Mouse (Mus musculus) heart, adult 2 months (tissue): ENCODE measurements at regions not wholly inside any gene's neighbourhood (a gene's known extent, or its start where the extent isn't known, plus 50 kb on each side); places are given as distances from the start of the nearest gene placed in this dataset.

ENCODE experiments used
- DNase-seq, 2 experiments: peaks; one replicate each; pipeline ENCODE4 v3.0.0; 2021
- H3K27ac ChIP-seq: fragments of 200-600 bp; 2 replicates; pipeline ENCODE4 v1.8.1; 2022
- H3K27me3 ChIP-seq: fragments of 200-500 bp; 2 replicates; pipeline ENCODE4 v1.6.1; 2012; ENCODE audit warnings: mild to moderate bottlenecking, low read length, inconsistent platforms, mixed read lengths; ENCODE audit not compliant: control insufficient read depth, insufficient read depth
- H3K36me3 ChIP-seq: fragments of 200-500 bp; 2 replicates; pipeline ENCODE4 v1.6.1; 2012; ENCODE audit warnings: low read length, inconsistent platforms; ENCODE audit not compliant: control insufficient read depth, insufficient read depth
- H3K4me1 ChIP-seq: fragments of 200-500 bp; 2 replicates; pipeline ENCODE4 v1.6.1; 2011; ENCODE audit warnings: low read length; ENCODE audit not compliant: control insufficient read depth, insufficient read depth
- H3K4me3 ChIP-seq: fragments of 200-600 bp; 2 replicates; pipeline ENCODE4 v1.8.1; 2022
- H3K79me2 ChIP-seq: fragments of 200-500 bp; replicated peaks from 2 replicates; pipeline ENCODE4 v1.6.1; 2012; ENCODE audit warnings: mild to moderate bottlenecking, inconsistent platforms, low read length, moderate library complexity, mixed read lengths; ENCODE audit not compliant: control insufficient read depth, insufficient read depth
- H3K9ac ChIP-seq: fragments of 200-500 bp; 2 replicates; pipeline ENCODE4 v1.6.1; 2012; ENCODE audit warnings: low read depth, mild to moderate bottlenecking, control low read depth, inconsistent platforms, low read length, mixed read lengths
- CTCF ChIP-seq: fragments of 200-600 bp; IDR thresholded peaks from 2 replicates; pipeline ENCODE4 v1.8.1; 2022; ENCODE audit warnings: antibody characterized with exemption, mild to moderate bottlenecking, moderate library complexity
- EP300 ChIP-seq: fragments of 200-500 bp; IDR thresholded peaks from 2 replicates; pipeline ENCODE4 v1.6.1; 2011; ENCODE audit warnings: low read depth, low read length, control low read depth; ENCODE audit not compliant: insufficient read depth
- POLR2A ChIP-seq: fragments of 200-500 bp; IDR thresholded peaks from 2 replicates; pipeline ENCODE4 v1.6.1; 2011; ENCODE audit warnings: mild to moderate bottlenecking, low read depth, low read length, control low read depth; ENCODE audit not compliant: insufficient read depth
- WGBS: fragments of 180-500 bp; shearing (Covaris S2); methylation state at CpG from one replicate; pipeline ENCODE4 v1.1.7; 2018; 5-methylcytosine and 5-hydroxymethylcytosine counted together
- intact Hi-C: fragments of 180-260 bp; cut with DNase I; formaldehyde crosslinking; loops from one replicate; pipeline ENCODE4 v1.15.1; 2025

DNA sequence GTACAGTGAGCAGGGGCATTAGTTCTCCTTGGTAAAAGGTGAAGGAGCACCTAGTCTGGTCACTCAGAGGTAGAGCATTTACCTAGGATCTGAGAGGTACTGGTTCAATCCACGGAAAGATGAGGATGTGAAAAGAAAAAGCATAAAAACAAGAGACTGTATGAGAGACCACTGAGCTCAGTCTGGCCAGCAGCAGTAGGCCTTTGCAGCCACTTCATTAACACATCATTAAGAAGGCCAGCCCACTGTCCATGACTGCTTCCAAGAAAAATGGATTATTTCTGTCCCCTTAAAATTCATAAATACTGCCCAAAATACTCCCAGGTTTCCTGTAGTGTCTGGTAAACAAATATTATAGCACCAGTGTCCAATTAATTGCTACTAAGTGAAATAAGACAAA is 499.3 kb upstream of the 4930578C19Rik start:
- Histone ChIP-seq H3K27me3 (no peaks in the 10 kb centered on the region), H3K79me2 (no peaks in the 10 kb centered on the region), H3K4me1 (no peaks in the 10 kb centered on the region), H3K27ac (no peak overlapping the region), H3K4me3 (no peak overlapping the region), H3K9ac (no peak overlapping the region), H3K36me3 (no peaks in the 10 kb centered on the region)
- TF ChIP-seq CTCF = no peak
- no peak for TF ChIP-seq EP300
- no peak for TF ChIP-seq POLR2A
- intact Hi-C loops = no loop called here
- WGBS = 52% methylated on average over 1 of the region's 1 CpGs
- no peak for DNase-seq

DNA sequence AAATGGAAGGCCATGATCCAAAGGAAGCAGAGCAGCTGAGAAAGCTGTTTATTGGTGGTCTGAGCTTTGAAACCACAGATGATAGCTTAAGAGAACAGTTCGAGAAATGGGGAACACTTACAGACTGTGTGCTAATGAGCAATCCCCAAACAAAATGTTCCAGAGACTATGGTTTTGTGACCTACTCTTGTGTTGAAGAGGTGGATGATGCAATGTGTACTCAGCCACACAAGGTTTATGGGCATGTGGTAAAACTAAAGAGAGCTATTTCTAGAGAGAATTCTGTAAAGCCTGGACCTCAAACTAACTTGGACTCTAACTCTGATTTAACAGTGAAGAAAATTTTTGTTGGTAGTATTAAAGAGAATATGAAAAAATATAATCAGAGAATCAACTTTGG is 481.4 kb upstream of the 4930578C19Rik start:
- no peak for TF ChIP-seq EP300
- no peak for TF ChIP-seq CTCF
- no peak for TF ChIP-seq POLR2A
- 58% methylated on average over 1 of the region's 1 CpGs for WGBS
- DNase-seq = no peak

DNA sequence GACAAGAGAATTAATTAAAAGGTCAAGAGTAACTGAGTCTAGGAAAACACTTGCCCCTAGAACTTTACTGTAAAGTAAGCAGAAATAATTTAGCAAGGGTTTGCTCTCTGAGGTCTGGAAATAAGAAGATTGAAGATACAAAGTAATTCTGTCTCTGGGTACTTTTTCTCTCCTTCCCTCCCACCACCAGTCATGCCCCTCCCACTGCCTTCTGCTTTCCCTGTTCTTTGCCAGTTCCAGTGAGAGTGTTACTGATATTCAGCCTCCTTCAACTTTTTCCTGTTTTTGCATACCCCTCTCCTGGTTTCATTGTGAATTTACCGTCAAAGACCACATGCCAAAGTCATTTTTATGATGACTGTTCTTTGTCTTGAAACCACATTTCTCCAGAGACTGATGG is 472.1 kb upstream of the 4930578C19Rik start:
- Histone ChIP-seq H3K27me3 (no peaks in the 10 kb centered on the region), H3K36me3 (no peaks in the 10 kb centered on the region), H3K4me3 (no peak overlapping the region), H3K9ac (no peak overlapping the region), H3K27ac (no peak overlapping the region), H3K4me1 (no peaks in the 10 kb centered on the region), H3K79me2 (no peaks in the 10 kb centered on the region)
- intact Hi-C loops = no loop called here
- WGBS = 31% methylated on average over 1 of the region's 1 CpGs
- TF ChIP-seq CTCF (no peak), EP300 (no peak), POLR2A (no peak)
- no peak for DNase-seq

More for the DNA sequence above, 481.4 kb upstream of the 4930578C19Rik start:
- Histone ChIP-seq H3K36me3 (no peaks in the 10 kb centered on the region), H3K27me3 (no peaks in the 10 kb centered on the region), H3K9ac (no peak overlapping the region), H3K4me3 (no peak overlapping the region), H3K4me1 (no peaks in the 10 kb centered on the region), H3K79me2 (no peaks in the 10 kb centered on the region), H3K27ac (no peak overlapping the region)
- intact Hi-C loops = no loop called here

DNA sequence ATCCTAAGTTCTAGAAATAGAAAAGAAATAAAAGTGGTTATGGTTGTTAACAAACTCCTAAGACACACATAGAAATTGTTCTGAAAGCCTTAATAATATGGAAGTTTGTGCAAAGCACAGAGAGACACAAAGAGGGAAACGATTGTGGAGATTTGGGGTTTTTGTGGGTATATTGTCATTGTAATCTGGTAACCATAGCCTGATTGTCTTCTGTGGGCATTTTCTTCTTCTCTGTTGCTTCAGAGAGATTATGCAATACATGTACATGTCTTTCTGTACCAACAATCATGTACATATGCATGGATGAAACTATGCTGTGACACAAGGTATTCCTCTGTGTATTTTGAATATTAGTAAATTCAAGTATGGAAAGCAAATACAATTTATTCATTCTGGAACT is 461.9 kb upstream of the 4930578C19Rik start:
- Histone ChIP-seq H3K79me2 (no peaks in the 10 kb centered on the region), H3K27me3 (no peaks in the 10 kb centered on the region), H3K4me3 (no peak overlapping the region), H3K9ac (no peak overlapping the region), H3K4me1 (no peaks in the 10 kb centered on the region), H3K27ac (no peak overlapping the region), H3K36me3 (no peaks in the 10 kb centered on the region)
- 50% methylated on average over 1 of the region's 1 CpGs for WGBS
- intact Hi-C loops = no loop called here
- no peak for DNase-seq
- no peak for TF ChIP-seq POLR2A
- TF ChIP-seq EP300 = no peak
- TF ChIP-seq CTCF = no peak

DNA sequence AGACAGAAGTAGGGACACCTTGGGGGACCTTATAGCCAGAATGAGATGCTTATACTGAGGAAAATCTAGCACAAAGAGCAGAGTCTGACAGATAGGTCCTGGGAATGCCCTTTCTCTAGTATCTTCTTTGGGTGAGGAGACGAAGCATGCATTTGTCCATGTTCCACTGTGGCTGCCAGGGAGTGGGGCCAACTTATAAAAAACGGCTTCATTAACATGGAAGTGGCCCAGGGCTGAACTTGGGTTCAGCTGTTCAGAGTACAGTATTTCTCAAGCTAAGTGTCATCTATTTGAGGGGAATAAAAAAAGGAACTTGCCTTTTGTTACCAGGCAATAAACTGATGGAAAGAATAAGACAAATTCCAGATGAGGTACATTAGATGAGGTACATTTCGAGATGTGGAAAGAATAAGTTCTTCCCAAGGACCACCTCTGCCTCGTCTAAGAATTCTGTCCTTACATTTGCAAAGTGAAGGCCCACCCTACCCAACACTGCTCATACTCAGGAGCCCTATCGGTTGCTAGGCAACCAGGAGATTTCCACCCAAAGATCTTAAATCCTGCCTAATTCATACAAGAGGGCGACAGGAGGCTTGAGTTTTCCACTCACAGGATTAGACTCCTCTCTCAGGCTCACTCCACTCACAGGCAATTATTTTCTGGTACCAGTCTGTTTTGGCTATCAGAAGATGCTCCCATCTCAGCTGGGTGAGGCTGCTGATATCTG is 460.3 kb upstream of the 4930578C19Rik start:
- Histone ChIP-seq H3K27me3 (no peaks in the 10 kb centered on the region), H3K4me1 (no peaks in the 10 kb centered on the region), H3K79me2 (no peaks in the 10 kb centered on the region), H3K36me3 (no peaks in the 10 kb centered on the region), H3K9ac (no peak overlapping the region), H3K4me3 (no peak overlapping the region), H3K27ac (no peak overlapping the region)
- WGBS = 58% methylated on average over 6 of the region's 6 CpGs
- intact Hi-C loops = no loop called here
- DNase-seq = no peak
- no peak for TF ChIP-seq POLR2A
- no peak for TF ChIP-seq CTCF
- TF ChIP-seq EP300 = no peak

DNA sequence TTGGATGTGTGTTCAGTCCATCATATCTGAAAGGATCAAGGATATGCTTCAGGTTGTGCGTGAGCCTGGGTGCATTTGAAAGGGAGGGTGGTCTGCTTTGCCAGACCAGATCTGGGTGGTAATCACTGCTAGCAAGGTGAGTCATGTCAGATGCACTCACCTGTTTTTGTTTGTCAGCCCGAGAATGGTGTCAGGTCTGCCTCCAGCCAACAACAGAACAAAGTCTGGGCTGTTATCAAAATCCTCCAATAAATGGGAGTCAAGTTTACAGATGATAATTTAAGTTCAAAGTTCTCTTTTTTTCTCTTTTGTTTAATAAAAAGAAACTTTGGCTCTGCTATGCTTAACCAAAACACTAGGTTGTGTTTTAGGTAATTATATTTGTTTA is 421.6 kb upstream of the 4930578C19Rik start:
- WGBS = 78% methylated on average over 2 of the region's 2 CpGs
- no peaks in the 10 kb centered on the region; the same call in none of the 2 replicates for H3K4me1 ChIP-seq

More for the DNA sequence above, 421.6 kb upstream of the 4930578C19Rik start:
- Histone ChIP-seq H3K4me3 (no peak overlapping the region), H3K27ac (no peak overlapping the region), H3K27me3 (no peaks in the 10 kb centered on the region), H3K9ac (no peak overlapping the region), H3K79me2 (no peaks in the 10 kb centered on the region), H3K36me3 (no peaks in the 10 kb centered on the region)
- no peak for DNase-seq
- intact Hi-C loops = loop anchor here (10.0 kb wide), 1 partner anchor 322 kb away; no protein-coding TSS in a partner anchor
- TF ChIP-seq EP300 (no peak), CTCF (no peak), POLR2A (no peak)
